Mouse (Mus musculus) C2C12 (cell line): Measurements from ENCODE around the gene Lca5l.

ENCODE experiments used
- CTCF ChIP-seq: IDR thresholded peaks from one replicate; pipeline ENCODE4 v1.5.1; 2011; ENCODE audit not compliant: control insufficient read depth, insufficient read depth, insufficient read length
- MYOD1 ChIP-seq: IDR thresholded peaks from one replicate; pipeline ENCODE4 v1.6.1; 2011; ENCODE audit warnings: low read depth; ENCODE audit not compliant: control insufficient read depth, insufficient read length
- MYOG ChIP-seq: IDR thresholded peaks from one replicate; pipeline ENCODE4 v1.6.1; 2011; ENCODE audit not compliant: control insufficient read depth, insufficient read length; ENCODE audit errors: extremely low read depth

DNA sequence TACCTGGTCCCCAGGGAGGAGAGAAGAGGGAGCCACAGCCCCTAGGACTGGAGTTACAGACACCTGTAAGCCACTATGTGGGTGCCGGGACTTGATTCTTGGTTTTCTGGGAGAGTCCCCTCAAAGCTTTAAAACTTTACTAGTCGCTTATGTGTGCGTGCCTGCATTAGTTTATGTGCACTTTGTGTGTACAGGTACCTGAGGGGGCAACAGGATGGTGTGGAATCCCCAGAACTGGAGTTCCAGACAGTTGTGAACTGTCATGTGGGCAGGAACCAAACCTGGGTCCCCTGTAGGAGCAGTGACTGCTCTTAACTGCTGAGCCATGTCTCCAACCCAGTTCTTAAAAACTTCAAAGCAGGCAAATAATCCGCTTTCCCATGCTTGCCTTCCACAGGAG, 39.2 kb upstream of the Lca5l start:
- TF ChIP-seq MYOD1 (no peak), MYOG (no peak), CTCF (no peak)
